8 mouse cellular contexts compared by ENCODE assay signal in genomic region chr1:85793208-85794105, GRCm38 (mm10). TPM values are rescaled to one million over a fixed set of nuclear protein-coding genes. Genes with fewer than 3 reads are reported as not detected.
A peak's percentile ranks its signal among the peaks of the same experiment; 100 is the strongest.
DNase-seq lines count a peak whose midpoint lies in the region; ATAC-seq lines count a peak whose summit lies in the region.

Gene Cab39, plus strand, starts transcription at chr1:85793441.

- peaks cover 15% of the 10 kb centered on the region for H3K4me1 ChIP-seq in hindbrain, embryonic 12.5 days

- H3K4me2 ChIP-seq in hindbrain, embryonic 12.5 days (replicated peaks) = peak within 1 kb of the TSS; percentile 72

- peak; percentile 94 for ATAC-seq in hindbrain, embryonic 12.5 days (ENCODE audit: low FRiP score)

- H3K27ac ChIP-seq in hindbrain, embryonic 12.5 days = peak within 1 kb of the TSS; percentile 97

- no peaks in the 10 kb centered on the region for H3K9me3 ChIP-seq in hindbrain, embryonic 12.5 days (replicated peaks)

- no peaks in the 10 kb centered on the region for H3K27me3 ChIP-seq in hindbrain, embryonic 12.5 days

- H3K4me3 ChIP-seq in hindbrain, embryonic 12.5 days = peak within 1 kb of the TSS; percentile 100

- no peaks in the 10 kb centered on the region for H3K36me3 ChIP-seq in hindbrain, embryonic 12.5 days

- peak within 1 kb of the TSS; percentile 99 for H3K9ac ChIP-seq in hindbrain, embryonic 12.5 days

- WGBS in hindbrain, embryonic 12.5 days = under 1% methylated on average over 92 of the region's 118 CpGs

- DNase-seq in Muller cell, postnatal 12 days (ENCODE audit: inconsistent ontology term) = peak; percentile 91
- DNase-seq in cerebellum, adult 9-11 months = peak; percentile 87
- peak; percentile 77 to 89 for DNase-seq in frontal cortex, postnatal 10 days (ENCODE audit: low spot score in 2 of 2)
- peak; percentile 88 for DNase-seq in layer of hippocampus, postnatal 14 days (ENCODE audit: low spot score in 2 of 2)
- peak; percentile 90 for DNase-seq in lung, postnatal 14 days
- DNase-seq in retina, adult 2 months (ENCODE audit: low read depth, low spot score) = peak; percentile 74
- DNase-seq in thymus, postnatal 36 days = peak; percentile 89 to 90

RNA-seq across cellular contexts. Expression of gene Cab39, which starts in this region (rescaled TPM):
- polyA plus RNA-seq in hindbrain, embryonic 12.5 days (2016; fragmentation: Nextera tagmentation; extraction: Ambion mirVana) = 75.3 and 80.6 TPM in 2 replicates
- 100 to 1,000 TPM; 126 to 129 TPM for total RNA-seq in layer of hippocampus, postnatal 14 days (2021)

Comparison
In these comparisons a context has a peak if more than half of its experiments do, and no peak if none do; other contexts are left out.
1. Peak in every context shown above with its lines: DNase-seq, ATAC-seq, H3K4me3 ChIP-seq and H3K27ac ChIP-seq.